Mouse (Mus musculus) limb, embryonic 11.5 days (tissue): Measurements from ENCODE around the gene Olfr498. TPM values are rescaled to one million over a fixed set of nuclear protein-coding genes. Genes with fewer than 3 reads are reported as not detected.

ENCODE experiments used
- ATAC-seq: fragments of 200-750 bp; cut with Nextera tagmentation; 2 replicates; pipeline ENCODE4 v1.8.0; 2017; ENCODE audit warnings: low read depth; ENCODE audit not compliant: insufficient number of reproducible peaks, low FRiP score, low TSS enrichment
- DNase-seq: peaks from one replicate; pipeline ENCODE4 v3.0.0-alpha.2; 2015; ENCODE audit warnings: low spot score
- H3K27ac ChIP-seq: fragments of 300-500 bp; sonication (generic); replicated peaks from 2 replicates; pipeline ENCODE4 v1.5.1; 2014; ENCODE audit warnings: low read depth, mild to moderate bottlenecking, low read length
- H3K27me3 ChIP-seq: fragments of 300-500 bp; sonication (generic); 2 replicates; pipeline ENCODE4 v1.6.1; 2014; ENCODE audit warnings: mild to moderate bottlenecking, low read length, mixed read lengths; ENCODE audit not compliant: control insufficient read depth, insufficient read depth
- H3K36me3 ChIP-seq: fragments of 300-500 bp; sonication (generic); 2 replicates; pipeline ENCODE4 v1.6.1; 2014; ENCODE audit warnings: mild to moderate bottlenecking, low read length, moderate library complexity, mixed read lengths; ENCODE audit not compliant: control insufficient read depth, insufficient read depth
- H3K4me1 ChIP-seq: fragments of 300-500 bp; sonication (generic); 2 replicates; pipeline ENCODE4 v1.6.1; 2014; ENCODE audit warnings: low read length, mixed read lengths; ENCODE audit not compliant: control insufficient read depth, insufficient read depth
- H3K4me2 ChIP-seq: fragments of 300-500 bp; sonication (generic); 2 replicates; pipeline ENCODE4 v1.6.1; 2014; ENCODE audit warnings: low read depth, mild to moderate bottlenecking, moderate library complexity; ENCODE audit not compliant: severe bottlenecking
- H3K4me3 ChIP-seq: fragments of 300-500 bp; sonication (generic); 2 replicates; pipeline ENCODE4 v1.5.1; 2014; ENCODE audit warnings: low read depth, low read length
- H3K9ac ChIP-seq: fragments of 300-500 bp; sonication (generic); 2 replicates; pipeline ENCODE4 v1.6.1; 2014; ENCODE audit warnings: mild to moderate bottlenecking, low read length
- H3K9me3 ChIP-seq: fragments of 300-500 bp; sonication (generic); 2 replicates; pipeline ENCODE4 v1.6.1; 2016; ENCODE audit warnings: low read length; ENCODE audit not compliant: control insufficient read depth
- WGBS: fragments of 180-500 bp; shearing (Covaris S2); extraction: QIAGEN DNeasy Blood & Tissue Kit; methylation state at CpG from one replicate; pipeline ENCODE4 v1.1.7; 2014; 5-methylcytosine and 5-hydroxymethylcytosine counted together
- polyA plus RNA-seq: library from polyadenylated mRNA; unstranded; fragments of >200 nt; fragmentation: Nextera tagmentation; extraction: Ambion mirVana; gene quantifications from 2 replicates; pipeline ENCODE4 v1.2.1, GENCODE M21; 2014

The Olfr498 gene
- not detected in 2 replicates for polyA plus RNA-seq

GRCm38 (mm10) chr7:108465026-108465425, at the start of gene Olfr498:
TSS of gene Olfr498 (plus strand) at chr7:108465326.
- ATAC-seq (no peak), DNase-seq (no peak)
- H3K9me3 ChIP-seq = no peaks in the 10 kb centered on the region
- H3K27ac ChIP-seq = no peak within 1 kb of the TSS
- H3K36me3 ChIP-seq = no peaks in the 10 kb centered on the region
- WGBS = 92% methylated on average over 1 of the region's 1 CpGs
- H3K4me3 ChIP-seq = no peak within 1 kb of the TSS
- no peaks in the 10 kb centered on the region for H3K4me1 ChIP-seq
- H3K9ac ChIP-seq = no peak within 1 kb of the TSS
- no peaks in the 10 kb centered on the region for H3K27me3 ChIP-seq
- H3K4me2 ChIP-seq = no peak within 1 kb of the TSS

DNA sequence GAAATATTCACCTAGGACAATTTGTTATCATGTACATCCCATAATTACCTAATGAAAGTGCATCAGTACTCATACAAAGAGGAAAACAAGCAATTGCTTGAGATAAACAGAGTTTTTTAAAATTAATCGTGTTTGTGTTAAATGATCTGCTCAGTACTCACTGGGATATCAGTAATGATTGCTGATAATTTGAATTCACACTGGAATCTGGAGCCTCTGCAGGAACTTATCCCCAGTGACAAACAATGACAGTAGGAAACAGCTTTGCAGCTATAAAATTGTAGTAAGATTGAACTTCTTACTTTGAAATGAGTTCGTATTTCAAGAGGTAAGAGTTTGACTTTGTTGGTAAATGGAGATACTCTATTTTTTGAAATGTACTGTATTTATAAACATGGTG, 45.0 kb upstream of the Olfr498 start, which contains the start of gene Olfr497:
Olfr497 (plus strand) TSS at position 301 of the 400 bp plus-strand sequence.
- Histone ChIP-seq H3K4me1 (no peaks in the 10 kb centered on the region), H3K4me3 (no peak within 1 kb of the TSS), H3K27ac (no peak within 1 kb of the TSS), H3K9ac (no peak within 1 kb of the TSS), H3K4me2 (no peak within 1 kb of the TSS), H3K9me3 (no peaks in the 10 kb centered on the region), H3K27me3 (no peaks in the 10 kb centered on the region), H3K36me3 (no peaks in the 10 kb centered on the region)
- DNase-seq (no peak), ATAC-seq (no peak)
- WGBS = 75% methylated on average over 2 of the region's 2 CpGs

Other genes starting within 250 kb of the Olfr498 start
- gene Olfr488, start 207.0 kb upstream of the Olfr498 start, polyA plus RNA-seq = not detected in 2 replicates
- not detected in 2 replicates for gene Olfr490, start 176.4 kb upstream of the Olfr498 start, polyA plus RNA-seq
- gene Olfr491, start 151.9 kb upstream of the Olfr498 start, polyA plus RNA-seq = not detected in 2 replicates
- not detected in 2 replicates for gene Olfr492, start 141.7 kb upstream of the Olfr498 start, polyA plus RNA-seq
- gene Olfr493, start 118.3 kb upstream of the Olfr498 start, polyA plus RNA-seq = not detected in 2 replicates
- not detected in 2 replicates for gene Olfr494, start 100.0 kb upstream of the Olfr498 start, polyA plus RNA-seq
- gene Olfr495, start 72.2 kb upstream of the Olfr498 start, polyA plus RNA-seq = not detected in 2 replicates
- not detected in 2 replicates for gene Olfr497, start 44.9 kb upstream of the Olfr498 start, polyA plus RNA-seq
- gene Olfr502, start 59.7 kb downstream of the Olfr498 start, polyA plus RNA-seq = not detected in 2 replicates
- not detected in 2 replicates for gene Olfr503, start 79.2 kb downstream of the Olfr498 start, polyA plus RNA-seq
- not detected in 2 replicates for gene Olfr504, start 100.5 kb downstream of the Olfr498 start, polyA plus RNA-seq
- not detected in 2 replicates for gene Olfr506, start 145.5 kb downstream of the Olfr498 start, polyA plus RNA-seq
- not detected in 2 replicates for gene Olfr507, start 156.5 kb downstream of the Olfr498 start, polyA plus RNA-seq
- not detected in 2 replicates for gene Olfr508, start 164.7 kb downstream of the Olfr498 start, polyA plus RNA-seq
- gene Olfr509, start 186.6 kb downstream of the Olfr498 start, polyA plus RNA-seq = not detected in 2 replicates
- gene Olfr510, start 201.1 kb downstream of the Olfr498 start, polyA plus RNA-seq = not detected in 2 replicates
- not detected in 2 replicates for gene Olfr512, start 248.0 kb downstream of the Olfr498 start, polyA plus RNA-seq